Mouse (Mus musculus) heart, embryonic 10.5 days (tissue): ENCODE results near the gene Fbxo45. TPM values are rescaled to one million over a fixed set of nuclear protein-coding genes. Genes with fewer than 3 reads are reported as not detected.
"Not testable (repeated sequence)": the region's sequence is repeated elsewhere in the genome, so short reads cannot be mapped to it uniquely, and the experiment has no call there.

Experiments
- DNase-seq: peaks from one replicate; pipeline ENCODE4 v3.0.0-alpha.2; 2017; ENCODE audit warnings: low spot score
- H3K27ac ChIP-seq: fragments of 300-500 bp; sonication (generic); 2 replicates; pipeline ENCODE4 v1.5.1; 2016; ENCODE audit warnings: mild to moderate bottlenecking
- H3K27me3 ChIP-seq: fragments of 300-500 bp; sonication (generic); 2 replicates; pipeline ENCODE4 v1.6.1; 2016; ENCODE audit warnings: mild to moderate bottlenecking; ENCODE audit not compliant: poor library complexity, insufficient read depth, severe bottlenecking
- H3K36me3 ChIP-seq: fragments of 300-500 bp; sonication (generic); 2 replicates; pipeline ENCODE4 v1.6.1; 2016; ENCODE audit warnings: mild to moderate bottlenecking, moderate library complexity
- H3K4me1 ChIP-seq: fragments of 300-500 bp; sonication (generic); 2 replicates; pipeline ENCODE4 v1.6.1; 2016; ENCODE audit warnings: mild to moderate bottlenecking
- H3K4me3 ChIP-seq: fragments of 300-500 bp; sonication (generic); 2 replicates; pipeline ENCODE4 v1.5.1; 2016; ENCODE audit warnings: mild to moderate bottlenecking, moderate library complexity
- H3K9me3 ChIP-seq: fragments of 300-500 bp; sonication (generic); 2 replicates; pipeline ENCODE4 v1.6.1; 2016; ENCODE audit warnings: mild to moderate bottlenecking, moderate library complexity
- WGBS: fragments of 180-500 bp; shearing (Covaris S2); methylation state at CpG from one replicate; pipeline ENCODE4 v1.1.7; 2016; 5-methylcytosine and 5-hydroxymethylcytosine counted together
- polyA plus RNA-seq: library from polyadenylated mRNA; unstranded; fragments of >200 nt; fragmentation: Nextera tagmentation; extraction: Ambion mirVana; gene quantifications from 2 replicates; pipeline ENCODE4 v1.2.1, GENCODE M21; 2016

Gene Fbxo45
- 8.6 and 11.1 TPM in 2 replicates for polyA plus RNA-seq

- Histone ChIP-seq H3K27me3 (no peaks in the 10 kb centered on the region), H3K27ac (peak within 1 kb of the TSS; percentile 97), H3K9me3 (no peaks in the 10 kb centered on the region), H3K4me1 (peaks cover 30% of the 10 kb centered on the region), H3K36me3 (peaks cover 4% of the 10 kb centered on the region), H3K4me3 (peak within 1 kb of the TSS; percentile 95)
- under 1% methylated on average over 48 of the region's 48 CpGs for WGBS
- peak; percentile 99 for DNase-seq
Measured at GRCm38 (mm10) chr16:32246952-32247370, at the start of gene Fbxo45, which contains the start of gene Wdr53. TSS of gene Fbxo45 (minus strand) at chr16:32247158. TSS of gene Wdr53 (plus strand) at chr16:32247227.

DNA sequence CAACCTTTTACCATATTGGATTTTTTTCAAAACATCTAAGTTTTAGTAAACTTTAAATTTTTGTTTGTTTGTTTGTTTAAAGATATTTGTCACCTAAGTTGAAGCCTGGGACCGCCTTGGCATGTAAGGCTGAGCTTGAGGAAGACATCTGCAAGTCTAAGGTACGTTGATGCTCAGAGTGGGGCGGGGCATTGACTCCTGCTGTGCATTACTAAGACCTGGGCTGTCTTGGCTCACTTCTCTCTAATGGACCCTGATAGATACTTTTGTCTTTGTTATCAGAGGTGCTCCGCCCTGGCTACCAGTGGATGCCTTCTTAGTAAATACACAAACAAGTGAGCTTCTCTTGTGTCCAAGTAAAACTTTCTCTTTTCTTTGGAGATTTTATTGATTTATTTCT, 44.9 kb upstream of the Fbxo45 start:
- DNase-seq: no peak
- Histone ChIP-seq H3K4me1 (no peaks in the 10 kb centered on the region), H3K9me3 (no peaks in the 10 kb centered on the region), H3K27ac (no peak overlapping the region), H3K27me3 (no peaks in the 10 kb centered on the region), H3K4me3 (no peak overlapping the region), H3K36me3 (peaks cover 61% of the 10 kb centered on the region)
- WGBS: 91% methylated on average over 4 of the region's 4 CpGs

DNA sequence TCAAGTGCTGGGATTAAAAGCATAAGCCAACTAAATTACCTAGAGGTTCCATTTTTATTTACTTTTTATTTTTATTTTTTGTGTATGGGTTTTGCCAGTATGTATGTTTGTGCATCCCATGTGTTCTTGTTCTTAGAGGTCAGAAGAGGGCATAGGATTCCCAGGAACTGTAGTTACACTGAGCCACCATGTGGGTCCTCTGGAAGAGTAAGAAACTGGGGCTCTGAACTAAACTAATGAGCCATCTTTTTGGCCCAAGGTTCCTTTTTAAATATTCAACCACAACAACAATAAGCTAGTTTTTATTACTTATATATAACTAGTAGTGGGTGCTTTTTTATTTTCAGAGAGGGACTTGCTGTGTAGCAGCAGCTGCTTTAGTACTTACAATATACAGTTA, 35.6 kb upstream of the Fbxo45 start:
- Histone ChIP-seq H3K36me3 (peaks cover 71% of the 10 kb centered on the region), H3K27ac (no peak overlapping the region), H3K4me3 (no peak overlapping the region), H3K4me1 (no peaks in the 10 kb centered on the region), H3K27me3 (no peaks in the 10 kb centered on the region), H3K9me3 (peaks cover 7% of the 10 kb centered on the region; the same call in 1 of the 2 replicates)
- no peak for DNase-seq

- WGBS: 94% methylated on average over 8 of the region's 8 CpGs
- H3K4me3 ChIP-seq: 0 out of 2 replicates have a peak overlapping the region, but pooled peaks have one; percentile 27
Measured at GRCm38 (mm10) chr16:32280211-32280610, 33.3 kb upstream of the Fbxo45 start.

DNA sequence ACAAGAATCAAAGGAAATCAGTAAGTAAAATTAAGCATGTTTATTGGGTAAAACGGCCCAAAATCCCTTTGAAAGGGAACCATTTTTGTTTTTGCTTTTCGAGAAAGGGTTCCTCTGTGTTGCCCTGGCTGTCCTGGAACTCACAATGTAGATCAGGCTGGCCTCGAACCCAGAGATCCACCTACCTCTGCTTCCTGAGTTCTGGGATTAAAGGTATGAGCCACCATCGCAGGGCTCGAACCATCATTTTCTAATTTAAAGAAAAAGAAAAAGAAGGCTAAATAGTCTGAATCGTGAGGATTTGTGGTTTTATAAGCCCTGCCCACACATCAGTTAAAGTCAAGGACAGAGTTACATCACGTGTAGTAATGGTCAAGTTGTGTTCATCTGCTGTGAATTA, 31.4 kb upstream of the Fbxo45 start:
- no peaks in the 10 kb centered on the region for H3K27me3 ChIP-seq
- no peak for DNase-seq
- 61% methylated on average over 7 of the region's 7 CpGs for WGBS
- peak overlapping the region; percentile 95 for H3K4me3 ChIP-seq
- peak overlapping the region; percentile 99 for H3K27ac ChIP-seq
- peaks cover 5% of the 10 kb centered on the region; the same call in 1 of the 2 replicates for H3K4me1 ChIP-seq
- peaks cover 7% of the 10 kb centered on the region; the same call in 1 of the 2 replicates for H3K9me3 ChIP-seq
- H3K36me3 ChIP-seq: peaks cover 31% of the 10 kb centered on the region

More at GRCm38 (mm10) chr16:32280211-32280610, 33.3 kb upstream of the Fbxo45 start:
- Histone ChIP-seq H3K27ac (no peak overlapping the region), H3K27me3 (no peaks in the 10 kb centered on the region), H3K36me3 (peaks cover 49% of the 10 kb centered on the region), H3K9me3 (peaks cover 7% of the 10 kb centered on the region; the same call in 1 of the 2 replicates), H3K4me1 (peaks cover 5% of the 10 kb centered on the region; the same call in 1 of the 2 replicates)
- no peak for DNase-seq

GRCm38 (mm10) chr16:32277308-32278256, 30.6 kb upstream of the Fbxo45 start, which contains the start of gene Rnf168:
TSS of gene Rnf168 (plus strand) at chr16:32277459.
- WGBS: under 1% methylated on average over 75 of the region's 75 CpGs
- Histone ChIP-seq H3K27ac (peak within 1 kb of the TSS; percentile 99), H3K27me3 (no peaks in the 10 kb centered on the region), H3K4me3 (peak within 1 kb of the TSS; percentile 95), H3K9me3 (peaks cover 7% of the 10 kb centered on the region; the same call in 1 of the 2 replicates), H3K4me1 (peaks cover 5% of the 10 kb centered on the region; the same call in 1 of the 2 replicates), H3K36me3 (peaks cover 23% of the 10 kb centered on the region)
- DNase-seq: peak; percentile 97

- Histone ChIP-seq H3K27ac (no peak overlapping the region), H3K4me1 (peaks cover 5% of the 10 kb centered on the region; the same call in 1 of the 2 replicates), H3K9me3 (peaks cover 7% of the 10 kb centered on the region; the same call in 1 of the 2 replicates), H3K36me3 (peaks cover 11% of the 10 kb centered on the region), H3K27me3 (no peaks in the 10 kb centered on the region), H3K4me3 (no peak overlapping the region)
- DNase-seq: no peak
- WGBS: 76% methylated on average over 1 of the region's 1 CpGs
Measured at GRCm38 (mm10) chr16:32275830-32276229, 28.9 kb upstream of the Fbxo45 start.

GRCm38 (mm10) chr16:32275041-32275440, 28.1 kb upstream of the Fbxo45 start:
- no peak overlapping the region for H3K27ac ChIP-seq
- DNase-seq: no peak
- peaks cover 4% of the 10 kb centered on the region; the same call in 1 of the 2 replicates for H3K9me3 ChIP-seq
- H3K4me1 ChIP-seq: peaks cover 5% of the 10 kb centered on the region; the same call in 1 of the 2 replicates
- WGBS: 89% methylated on average over 6 of the region's 6 CpGs
- peaks cover 4% of the 10 kb centered on the region for H3K36me3 ChIP-seq
- no peak overlapping the region for H3K4me3 ChIP-seq
- H3K27me3 ChIP-seq: no peaks in the 10 kb centered on the region

DNA sequence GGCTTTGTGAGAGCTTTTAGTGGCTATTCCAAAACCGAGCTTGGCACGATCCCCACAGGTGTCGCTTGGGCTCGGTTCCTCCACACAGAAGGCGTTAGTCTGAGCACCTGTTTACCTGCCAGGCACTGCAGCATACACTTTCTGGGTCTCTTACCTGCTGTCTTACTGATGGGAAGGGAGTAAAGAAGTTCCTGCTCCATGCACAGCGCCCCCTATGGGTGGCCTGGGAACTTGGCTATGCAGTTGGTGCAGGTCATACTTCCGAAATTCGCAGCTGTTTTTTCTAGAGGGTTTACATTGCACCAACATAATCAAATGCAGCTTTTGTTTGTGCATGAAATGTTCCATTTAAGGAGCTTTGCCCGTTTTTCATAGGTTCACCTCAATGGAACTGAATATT, 26.4 kb upstream of the Fbxo45 start:
- no peaks in the 10 kb centered on the region for H3K27me3 ChIP-seq
- H3K4me3 ChIP-seq: no peak overlapping the region
- WGBS: 50% methylated on average over 9 of the region's 9 CpGs
- no peaks in the 10 kb centered on the region for H3K36me3 ChIP-seq
- DNase-seq: no peak
- H3K27ac ChIP-seq: no peak overlapping the region
- no peaks in the 10 kb centered on the region for H3K9me3 ChIP-seq
- peaks cover 5% of the 10 kb centered on the region; the same call in 1 of the 2 replicates for H3K4me1 ChIP-seq

GRCm38 (mm10) chr16:32271291-32271690, 24.3 kb upstream of the Fbxo45 start, which contains the start of gene Smco1:
TSS of gene Smco1 (plus strand) at chr16:32271468.
- Histone ChIP-seq H3K9me3 (no peaks in the 10 kb centered on the region), H3K27me3 (no peaks in the 10 kb centered on the region), H3K27ac (no peak within 1 kb of the TSS), H3K4me1 (no peaks in the 10 kb centered on the region), H3K4me3 (no peak within 1 kb of the TSS), H3K36me3 (no peaks in the 10 kb centered on the region)
- WGBS: 82% methylated on average over 11 of the region's 11 CpGs
- no peak for DNase-seq

- DNase-seq, H3K36me3 ChIP-seq, H3K27me3 ChIP-seq, H3K9me3 ChIP-seq, H3K27ac ChIP-seq, H3K4me3 ChIP-seq, H3K4me1 ChIP-seq: not testable (repeated sequence)
- 77% methylated on average over 2 of the region's 2 CpGs for WGBS
Measured at GRCm38 (mm10) chr16:32264225-32264624, 17.3 kb upstream of the Fbxo45 start.

- WGBS: under 1% methylated on average over 39 of the region's 41 CpGs
- Histone ChIP-seq H3K36me3 (no peaks in the 10 kb centered on the region), H3K4me3 (peak overlapping the region; percentile 95), H3K4me1 (peaks cover 30% of the 10 kb centered on the region), H3K27me3 (no peaks in the 10 kb centered on the region), H3K9me3 (no peaks in the 10 kb centered on the region), H3K27ac (peak overlapping the region; percentile 97)
- DNase-seq: peak; percentile 86
Measured at GRCm38 (mm10) chr16:32246351-32246791, 587 bp downstream of the Fbxo45 start.

GRCm38 (mm10) chr16:32243901-32244300, 3.1 kb downstream of the Fbxo45 start:
- no peaks in the 10 kb centered on the region for H3K27me3 ChIP-seq
- no peaks in the 10 kb centered on the region for H3K9me3 ChIP-seq
- no peak for DNase-seq
- 67% methylated on average over 3 of the region's 3 CpGs for WGBS
- H3K27ac ChIP-seq: no peak overlapping the region
- H3K4me1 ChIP-seq: peaks cover 35% of the 10 kb centered on the region
- peaks cover 8% of the 10 kb centered on the region; the same call in 1 of the 2 replicates for H3K36me3 ChIP-seq
- no peak overlapping the region for H3K4me3 ChIP-seq
